Mouse (Mus musculus): Measurements from ENCODE around the gene 2310057J18Rik. TPM values are rescaled to one million over a fixed set of nuclear protein-coding genes. Genes with fewer than 3 reads are reported as not detected.

Gene 2310057J18Rik
- polyA plus RNA-seq, 1 experiment from 2014 or later = not detected

Other genes with a start within 250 kb of the 2310057J18Rik start
- gene Soga3, start 157.5 kb upstream of the 2310057J18Rik start, polyA plus RNA-seq (2014; fragmentation: Nextera tagmentation; extraction: Ambion mirVana) = 104 and 110 TPM in 2 replicates
- 12.1 and 14.9 TPM in 2 replicates for gene Gm49353, start 212.7 kb upstream of the 2310057J18Rik start, polyA plus RNA-seq (2014; fragmentation: Nextera tagmentation; extraction: Ambion mirVana)
- 30.3 and 36.3 TPM in 2 replicates for gene 9330159F19Rik, start 225.3 kb upstream of the 2310057J18Rik start, polyA plus RNA-seq (2014; fragmentation: Nextera tagmentation; extraction: Ambion mirVana)